Mouse (Mus musculus) neural tube, embryonic 11.5 days (tissue): ENCODE measurements around the gene Prkg2. TPM values are rescaled to one million over a fixed set of nuclear protein-coding genes. Genes with fewer than 3 reads are reported as not detected.

ENCODE experiments used
- ATAC-seq: fragments of 200-750 bp; cut with Nextera tagmentation; 2 replicates; pipeline ENCODE4 v1.8.0; 2017; ENCODE audit warnings: moderate number of reproducible peaks, mild to moderate bottlenecking, moderate TSS enrichment, moderate library complexity; ENCODE audit not compliant: insufficient read depth, low FRiP score, low TSS enrichment
- DNase-seq: peaks from one replicate; pipeline ENCODE4 v3.0.0-alpha.2; 2015; ENCODE audit warnings: low spot score
- H3K27ac ChIP-seq: fragments of 300-500 bp; sonication (generic); 2 replicates; pipeline ENCODE4 v1.5.1; 2014; ENCODE audit warnings: low read depth, mild to moderate bottlenecking, low read length
- H3K27me3 ChIP-seq: fragments of 300-500 bp; sonication (generic); 2 replicates; pipeline ENCODE4 v1.6.1; 2014; ENCODE audit warnings: mild to moderate bottlenecking, low read length, mixed read lengths; ENCODE audit not compliant: control insufficient read depth, insufficient read depth
- H3K36me3 ChIP-seq: fragments of 300-500 bp; sonication (generic); 2 replicates; pipeline ENCODE4 v1.6.1; 2014; ENCODE audit warnings: mild to moderate bottlenecking, low read length, moderate library complexity, mixed read lengths; ENCODE audit not compliant: control insufficient read depth, insufficient read depth
- H3K4me1 ChIP-seq: fragments of 300-500 bp; sonication (generic); 2 replicates; pipeline ENCODE4 v1.6.1; 2014; ENCODE audit warnings: low read length, mixed read lengths; ENCODE audit not compliant: control insufficient read depth, insufficient read depth
- H3K4me2 ChIP-seq: fragments of 300-500 bp; sonication (generic); 2 replicates; pipeline ENCODE4 v1.6.1; 2014; ENCODE audit warnings: low read depth, mild to moderate bottlenecking, moderate library complexity
- H3K4me3 ChIP-seq: fragments of 300-500 bp; sonication (generic); 2 replicates; pipeline ENCODE4 v1.5.1; 2014; ENCODE audit warnings: low read depth, low read length
- H3K9ac ChIP-seq: fragments of 300-500 bp; sonication (generic); 2 replicates; pipeline ENCODE4 v1.6.1; 2014; ENCODE audit warnings: mild to moderate bottlenecking, low read length
- H3K9me3 ChIP-seq: fragments of 300-500 bp; sonication (generic); 2 replicates; pipeline ENCODE4 v1.6.1; 2016; ENCODE audit warnings: low read length; ENCODE audit not compliant: control insufficient read depth
- WGBS: fragments of 180-500 bp; shearing (Covaris S2); extraction: QIAGEN DNeasy Blood & Tissue Kit; methylation state at CpG from one replicate; pipeline ENCODE4 v1.1.7; 2014; 5-methylcytosine and 5-hydroxymethylcytosine counted together
- polyA plus RNA-seq: library from polyadenylated mRNA; unstranded; fragments of >200 nt; fragmentation: Nextera tagmentation; extraction: Ambion mirVana; gene quantifications from 2 replicates; pipeline ENCODE4 v1.2.1, GENCODE M21; 2014

Prkg2 gene
- polyA plus RNA-seq, 1 experiment from 2014 or later = 1.8 TPM

GRCm38 (mm10) chr5:98943776-98944175, 93.4 kb downstream of the Prkg2 start:
- H3K9ac ChIP-seq = no peak overlapping the region
- H3K27me3 ChIP-seq = no peaks in the 10 kb centered on the region
- H3K9me3 ChIP-seq = no peaks in the 10 kb centered on the region
- no peaks in the 10 kb centered on the region for H3K36me3 ChIP-seq
- H3K4me3 ChIP-seq = no peak overlapping the region
- ATAC-seq = no peak
- WGBS = 62% methylated on average over 6 of the region's 6 CpGs
- DNase-seq = no peak
- H3K4me1 ChIP-seq = no peaks in the 10 kb centered on the region
- H3K27ac ChIP-seq = no peak overlapping the region
- H3K4me2 ChIP-seq = no peak overlapping the region

DNA sequence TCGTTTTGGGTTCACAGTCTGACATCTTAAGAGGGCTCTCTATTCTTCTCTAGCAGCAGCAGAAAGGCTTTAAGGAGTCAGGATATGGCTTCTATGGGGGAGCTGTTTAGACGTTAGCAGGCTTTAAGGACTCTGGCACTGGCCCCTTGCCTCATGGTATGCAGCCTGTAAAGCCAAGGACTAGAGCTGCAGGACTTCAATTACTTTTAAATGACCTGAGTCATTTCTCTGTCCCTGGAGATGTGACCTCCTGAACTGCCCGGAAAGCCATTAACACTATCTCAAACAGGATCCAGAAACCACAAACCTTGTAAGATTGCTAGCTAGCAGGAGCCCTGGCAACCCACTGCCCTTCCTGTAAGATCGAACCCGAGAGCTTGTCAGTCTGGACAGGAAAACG, 96.4 kb downstream of the Prkg2 start:
- H3K4me3 ChIP-seq = no peak overlapping the region
- WGBS = 28% methylated on average over 6 of the region's 6 CpGs
- no peaks in the 10 kb centered on the region for H3K36me3 ChIP-seq
- H3K27ac ChIP-seq = no peak overlapping the region
- no peak overlapping the region for H3K4me2 ChIP-seq
- no peaks in the 10 kb centered on the region for H3K4me1 ChIP-seq
- DNase-seq (peak; percentile 50), ATAC-seq (no peak)
- H3K9me3 ChIP-seq = no peaks in the 10 kb centered on the region
- H3K27me3 ChIP-seq = no peaks in the 10 kb centered on the region
- no peak overlapping the region for H3K9ac ChIP-seq

- no peaks in the 10 kb centered on the region for H3K36me3 ChIP-seq
- H3K4me3 ChIP-seq = no peak overlapping the region
- H3K9me3 ChIP-seq = no peaks in the 10 kb centered on the region
- H3K27ac ChIP-seq = no peak overlapping the region
- 81% methylated on average over 6 of the region's 6 CpGs for WGBS
- DNase-seq = no peak
- no peaks in the 10 kb centered on the region for H3K4me1 ChIP-seq
- H3K9ac ChIP-seq = no peak overlapping the region
- no peak overlapping the region for H3K4me2 ChIP-seq
- H3K27me3 ChIP-seq = no peaks in the 10 kb centered on the region
- no peak for ATAC-seq
Measured at GRCm38 (mm10) chr5:98939631-98940208, 97.4 kb downstream of the Prkg2 start.

GRCm38 (mm10) chr5:98939116-98939515, 98.0 kb downstream of the Prkg2 start:
- no peak for DNase-seq
- no peaks in the 10 kb centered on the region for H3K4me1 ChIP-seq
- no peaks in the 10 kb centered on the region for H3K36me3 ChIP-seq
- H3K9ac ChIP-seq = no peak overlapping the region
- H3K9me3 ChIP-seq = no peaks in the 10 kb centered on the region
- 76% methylated on average over 9 of the region's 9 CpGs for WGBS
- peak; percentile 31; the same call in 1 of the 2 replicates for ATAC-seq
- H3K27ac ChIP-seq = no peak overlapping the region
- H3K4me3 ChIP-seq = no peak overlapping the region
- H3K4me2 ChIP-seq = no peak overlapping the region
- H3K27me3 ChIP-seq = no peaks in the 10 kb centered on the region

GRCm38 (mm10) chr5:98937879-98938278, 99.3 kb downstream of the Prkg2 start:
- H3K9me3 ChIP-seq = no peaks in the 10 kb centered on the region
- DNase-seq (no peak), ATAC-seq (no peak)
- no peaks in the 10 kb centered on the region for H3K4me1 ChIP-seq
- 49% methylated on average over 4 of the region's 4 CpGs for WGBS
- no peaks in the 10 kb centered on the region for H3K36me3 ChIP-seq
- H3K27me3 ChIP-seq = no peaks in the 10 kb centered on the region
- no peak overlapping the region for H3K27ac ChIP-seq
- H3K9ac ChIP-seq = no peak overlapping the region
- no peak overlapping the region for H3K4me2 ChIP-seq
- H3K4me3 ChIP-seq = no peak overlapping the region

DNA sequence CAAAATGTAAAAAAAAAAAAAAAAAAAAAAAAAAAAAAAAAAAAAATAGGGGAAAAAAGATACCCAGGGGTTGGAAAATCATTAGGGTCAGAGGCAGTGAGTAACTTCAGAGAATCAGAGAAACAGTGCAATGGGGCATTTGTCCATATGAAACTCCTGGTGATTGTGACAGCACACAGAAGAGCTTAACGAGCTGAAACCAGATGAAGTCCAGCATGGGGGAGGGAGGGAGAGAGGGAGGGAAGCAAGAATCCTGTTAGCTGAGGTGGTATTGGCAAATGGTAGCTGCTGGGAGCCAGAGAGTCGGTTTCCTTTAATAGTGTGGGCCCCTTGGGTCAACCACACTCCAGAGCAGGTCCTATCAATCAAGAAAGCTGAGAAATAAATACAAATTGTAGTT, 100.5 kb downstream of the Prkg2 start:
- no peak overlapping the region for H3K4me2 ChIP-seq
- no peak overlapping the region for H3K27ac ChIP-seq
- H3K9ac ChIP-seq = no peak overlapping the region
- H3K4me1 ChIP-seq = no peaks in the 10 kb centered on the region
- no peak for DNase-seq
- H3K36me3 ChIP-seq = no peaks in the 10 kb centered on the region
- no peaks in the 10 kb centered on the region for H3K27me3 ChIP-seq
- no peak overlapping the region for H3K4me3 ChIP-seq
- no peak for ATAC-seq
- WGBS = 44% methylated on average over 2 of the region's 2 CpGs
- H3K9me3 ChIP-seq = no peaks in the 10 kb centered on the region

GRCm38 (mm10) chr5:98935930-98936329, 101.2 kb downstream of the Prkg2 start:
- Histone ChIP-seq H3K4me1 (no peaks in the 10 kb centered on the region), H3K4me2 (no peak overlapping the region), H3K27me3 (no peaks in the 10 kb centered on the region), H3K9ac (no peak overlapping the region), H3K36me3 (no peaks in the 10 kb centered on the region), H3K27ac (no peak overlapping the region), H3K9me3 (no peaks in the 10 kb centered on the region), H3K4me3 (no peak overlapping the region)
- DNase-seq (no peak), ATAC-seq (no peak)
- 66% methylated on average over 8 of the region's 8 CpGs for WGBS

DNA sequence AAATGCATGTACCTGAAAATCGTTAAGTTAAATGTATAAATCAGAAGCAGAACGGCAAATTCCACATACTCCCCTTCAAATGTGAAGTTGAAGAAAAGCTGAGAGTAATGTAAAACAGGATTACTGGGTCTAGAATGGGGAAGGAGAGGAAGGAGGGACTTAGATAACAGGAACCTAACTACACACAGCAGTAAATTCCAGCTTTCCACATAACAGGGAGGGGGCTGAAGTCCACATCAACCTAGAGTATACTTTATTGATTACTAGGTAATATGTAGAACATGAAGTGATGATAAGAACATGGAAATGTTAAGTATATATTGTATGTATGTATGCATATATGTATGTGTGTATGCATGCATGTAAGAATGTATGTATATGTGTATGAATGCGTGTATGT, 114.2 kb downstream of the Prkg2 start:
- WGBS = 91% methylated on average over 3 of the region's 3 CpGs
- ATAC-seq = no peak
- no peak for DNase-seq

GRCm38 (mm10) chr5:98921608-98922007, 115.5 kb downstream of the Prkg2 start:
- Histone ChIP-seq H3K36me3 (no peaks in the 10 kb centered on the region), H3K27ac (no peak overlapping the region), H3K4me3 (no peak overlapping the region), H3K27me3 (no peaks in the 10 kb centered on the region), H3K9ac (no peak overlapping the region), H3K9me3 (no peaks in the 10 kb centered on the region), H3K4me1 (no peaks in the 10 kb centered on the region), H3K4me2 (no peak overlapping the region)
- DNase-seq (no peak), ATAC-seq (no peak)
- 54% methylated on average over 1 of the region's 1 CpGs for WGBS

More for the DNA sequence above, 114.2 kb downstream of the Prkg2 start:
- no peaks in the 10 kb centered on the region for H3K27me3 ChIP-seq
- H3K36me3 ChIP-seq = no peaks in the 10 kb centered on the region
- no peaks in the 10 kb centered on the region for H3K9me3 ChIP-seq
- no peak overlapping the region for H3K4me2 ChIP-seq
- no peaks in the 10 kb centered on the region for H3K4me1 ChIP-seq
- H3K9ac ChIP-seq = no peak overlapping the region
- H3K27ac ChIP-seq = no peak overlapping the region
- H3K4me3 ChIP-seq = no peak overlapping the region
